Mouse (Mus musculus) small intestine, adult 2 months (tissue): ENCODE data around the gene Limch1. TPM values are rescaled to one million over a fixed set of nuclear protein-coding genes. Genes with fewer than 3 reads are reported as not detected.

ENCODE experiments used
- H3K27ac ChIP-seq: fragments of 200-500 bp; 2 replicates; pipeline ENCODE4 v1.5.1; 2012; ENCODE audit warnings: low read depth, low read length, control low read depth, inconsistent platforms; ENCODE audit not compliant: insufficient read depth
- H3K27me3 ChIP-seq: fragments of 200-500 bp; 2 replicates; pipeline ENCODE4 v1.6.1; 2012; ENCODE audit warnings: mild to moderate bottlenecking, moderate library complexity, low read length, inconsistent platforms; ENCODE audit not compliant: control insufficient read depth, insufficient read depth
- H3K36me3 ChIP-seq: fragments of 200-500 bp; 2 replicates; pipeline ENCODE4 v1.6.1; 2012; ENCODE audit warnings: mild to moderate bottlenecking, low read length, control low read depth, inconsistent platforms; ENCODE audit not compliant: control insufficient read depth, insufficient read depth
- H3K4me1 ChIP-seq: fragments of 200-500 bp; 2 replicates; pipeline ENCODE4 v1.6.1; 2012; ENCODE audit warnings: low read length, inconsistent platforms, mixed read lengths; ENCODE audit not compliant: control insufficient read depth, insufficient read depth, insufficient read length
- H3K4me3 ChIP-seq: fragments of 200-500 bp; 2 replicates; pipeline ENCODE4 v1.5.1; 2012; ENCODE audit warnings: low read depth, mild to moderate bottlenecking, control low read depth, inconsistent platforms, low read length, moderate library complexity
- CTCF ChIP-seq: fragments of 200-500 bp; IDR thresholded peaks from 2 replicates; pipeline ENCODE4 v1.5.1; 2012; ENCODE audit warnings: low read depth, mild to moderate bottlenecking, control low read depth, inconsistent platforms, low read length, moderate library complexity, mixed read lengths; ENCODE audit not compliant: insufficient replicate concordance, insufficient read length; ENCODE audit errors: extremely low read depth
- POLR2A ChIP-seq: fragments of 200-500 bp; IDR thresholded peaks from 2 replicates; pipeline ENCODE4 v1.6.1; 2012; ENCODE audit warnings: low read depth, mild to moderate bottlenecking, control low read depth, inconsistent platforms, low read length, moderate library complexity
- WGBS: fragments of 180-500 bp; shearing (Covaris S2); methylation state at CpG from one replicate; pipeline ENCODE4 v1.1.7; 2018; 5-methylcytosine and 5-hydroxymethylcytosine counted together
- polyA plus RNA-seq: library from polyadenylated mRNA; depleted of rRNA; stranded (reverse); fragments of >200 nt; gene quantifications from 2 replicates; pipeline ENCODE4 v1.2.3, GENCODE M21; 2012

Gene Limch1
- polyA plus RNA-seq, 1 experiment: 1.0 TPM

- Histone ChIP-seq H3K36me3 (no peaks in the 10 kb centered on the region), H3K4me3 (no peak overlapping the region), H3K4me1 (no peaks in the 10 kb centered on the region), H3K27ac (no peak overlapping the region), H3K27me3 (no peaks in the 10 kb centered on the region)
- TF ChIP-seq POLR2A (no peak), CTCF (no peak)
- 52% methylated on average over 3 of the region's 3 CpGs for WGBS
Measured at GRCm38 (mm10) chr5:66723626-66724025, 22.0 kb upstream of the Limch1 start.

- WGBS: 85% methylated on average over 4 of the region's 4 CpGs
- no peaks in the 10 kb centered on the region for H3K27me3 ChIP-seq
- no peak for TF ChIP-seq CTCF
- TF ChIP-seq POLR2A: no peak
- H3K4me3 ChIP-seq: no peak overlapping the region
- no peak overlapping the region for H3K27ac ChIP-seq
- no peaks in the 10 kb centered on the region for H3K4me1 ChIP-seq
- H3K36me3 ChIP-seq: no peaks in the 10 kb centered on the region
Measured at GRCm38 (mm10) chr5:66729306-66729705, 16.3 kb upstream of the Limch1 start.

- Histone ChIP-seq H3K4me3 (no peak overlapping the region), H3K36me3 (no peaks in the 10 kb centered on the region), H3K27me3 (no peaks in the 10 kb centered on the region), H3K4me1 (no peaks in the 10 kb centered on the region), H3K27ac (no peak overlapping the region)
- TF ChIP-seq POLR2A: no peak
- no peak for TF ChIP-seq CTCF
- WGBS: 52% methylated on average over 11 of the region's 11 CpGs
Measured at GRCm38 (mm10) chr5:66730621-66731301, 14.9 kb upstream of the Limch1 start.

GRCm38 (mm10) chr5:66731302-66731697 lies 14.3 kb upstream of the Limch1 start:
- no peaks in the 10 kb centered on the region for H3K4me1 ChIP-seq
- WGBS: 84% methylated on average over 1 of the region's 1 CpGs
- no peak for TF ChIP-seq CTCF
- TF ChIP-seq POLR2A: no peak
- no peaks in the 10 kb centered on the region for H3K27me3 ChIP-seq
- H3K4me3 ChIP-seq: no peak overlapping the region
- H3K27ac ChIP-seq: no peak overlapping the region
- no peaks in the 10 kb centered on the region for H3K36me3 ChIP-seq

GRCm38 (mm10) chr5:66733556-66733955 lies 12.1 kb upstream of the Limch1 start:
- 93% methylated on average over 1 of the region's 1 CpGs for WGBS
- Histone ChIP-seq H3K27ac (no peak overlapping the region), H3K36me3 (no peaks in the 10 kb centered on the region), H3K4me1 (no peaks in the 10 kb centered on the region), H3K4me3 (no peak overlapping the region), H3K27me3 (no peaks in the 10 kb centered on the region)
- no peak for TF ChIP-seq CTCF
- TF ChIP-seq POLR2A: no peak

- Histone ChIP-seq H3K4me3 (no peak overlapping the region), H3K27me3 (no peaks in the 10 kb centered on the region), H3K27ac (no peak overlapping the region), H3K36me3 (no peaks in the 10 kb centered on the region), H3K4me1 (no peaks in the 10 kb centered on the region)
- no peak for TF ChIP-seq POLR2A
- no peak for TF ChIP-seq CTCF
- 91% methylated on average over 3 of the region's 3 CpGs for WGBS
Measured at GRCm38 (mm10) chr5:66739376-66739775, 6.3 kb upstream of the Limch1 start.

GRCm38 (mm10) chr5:66745996-66746681 lies 512 bp downstream of the Limch1 start:
- H3K4me3 ChIP-seq: peak overlapping the region; percentile 67
- WGBS: 2% methylated on average over 42 of the region's 42 CpGs
- H3K27ac ChIP-seq: no peak overlapping the region
- no peaks in the 10 kb centered on the region for H3K36me3 ChIP-seq
- TF ChIP-seq CTCF (no peak), POLR2A (no peak)
- peaks cover 3% of the 10 kb centered on the region; the same call in 1 of the 2 replicates for H3K4me1 ChIP-seq
- peaks cover 5% of the 10 kb centered on the region; the same call in 1 of the 2 replicates for H3K27me3 ChIP-seq

GRCm38 (mm10) chr5:66746761-66747160 lies 1.1 kb downstream of the Limch1 start:
- TF ChIP-seq POLR2A (no peak), CTCF (no peak)

More at GRCm38 (mm10) chr5:66746761-66747160, 1.1 kb downstream of the Limch1 start:
- peaks cover 3% of the 10 kb centered on the region; the same call in 1 of the 2 replicates for H3K4me1 ChIP-seq
- H3K4me3 ChIP-seq: peak overlapping the region; percentile 67
- peaks cover 5% of the 10 kb centered on the region; the same call in 1 of the 2 replicates for H3K27me3 ChIP-seq
- H3K36me3 ChIP-seq: no peaks in the 10 kb centered on the region
- WGBS: 29% methylated on average over 11 of the region's 11 CpGs
- no peak overlapping the region for H3K27ac ChIP-seq
